Mouse (Mus musculus) adrenal gland (tissue): ENCODE results near the gene Gm45808.
"Not testable (repeated sequence)": the region's sequence is repeated elsewhere in the genome, so short reads cannot be mapped to it uniquely, and the experiment has no call there.

Experiments used
- intact Hi-C: fragments of 180-260 bp; cut with DNase I; formaldehyde crosslinking; loops from one replicate; pipeline ENCODE4 v1.15.1; 2025

Gene Gm45808

DNA sequence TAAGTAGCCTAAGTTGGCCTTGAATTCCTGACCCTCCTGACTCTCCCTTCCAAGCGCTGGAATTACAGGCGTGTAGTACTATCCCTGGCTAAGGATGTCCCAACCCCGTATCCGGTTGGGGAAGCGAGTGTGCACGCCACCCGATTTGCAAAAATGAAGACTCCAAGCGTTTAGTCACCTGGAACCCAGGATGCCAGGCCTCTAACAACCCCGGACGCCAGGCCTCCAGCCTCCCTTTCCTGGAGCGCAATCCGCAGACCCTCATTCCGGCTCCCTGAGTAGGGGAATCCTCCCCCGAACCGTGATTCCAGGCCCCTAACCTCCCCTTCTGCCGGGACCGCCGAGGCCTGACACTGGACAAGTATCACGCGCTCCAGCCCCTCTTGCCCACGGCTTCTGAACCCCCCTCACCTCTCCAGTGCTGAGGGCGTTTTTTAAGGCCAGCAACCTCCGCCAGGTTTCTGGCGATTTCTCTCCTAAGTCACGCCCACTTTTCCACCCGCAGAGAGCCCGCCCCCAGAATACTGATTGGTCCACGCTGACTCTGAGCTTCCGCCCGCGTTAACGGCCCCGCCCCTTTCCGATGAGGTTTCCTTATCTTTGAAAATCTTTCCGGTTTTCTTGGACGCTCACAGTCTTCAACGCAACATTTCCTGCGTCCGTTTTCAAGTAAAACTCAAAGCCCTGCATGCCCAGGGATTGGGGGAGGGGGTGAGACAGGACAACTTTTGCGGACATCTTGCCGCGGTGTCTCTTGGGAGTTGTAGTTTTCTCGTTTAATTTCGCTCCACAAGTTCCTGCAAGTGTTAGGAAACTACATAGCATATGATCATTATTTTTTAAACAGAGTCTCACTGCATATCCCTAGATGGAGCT is 23.5 kb upstream of the Gm45808 start, which contains the start of gene Nucb1:
TSS of gene Nucb1 (minus strand) at position 495 of the 876 bp plus-strand sequence.
- intact Hi-C loops = no loop called here

DNA sequence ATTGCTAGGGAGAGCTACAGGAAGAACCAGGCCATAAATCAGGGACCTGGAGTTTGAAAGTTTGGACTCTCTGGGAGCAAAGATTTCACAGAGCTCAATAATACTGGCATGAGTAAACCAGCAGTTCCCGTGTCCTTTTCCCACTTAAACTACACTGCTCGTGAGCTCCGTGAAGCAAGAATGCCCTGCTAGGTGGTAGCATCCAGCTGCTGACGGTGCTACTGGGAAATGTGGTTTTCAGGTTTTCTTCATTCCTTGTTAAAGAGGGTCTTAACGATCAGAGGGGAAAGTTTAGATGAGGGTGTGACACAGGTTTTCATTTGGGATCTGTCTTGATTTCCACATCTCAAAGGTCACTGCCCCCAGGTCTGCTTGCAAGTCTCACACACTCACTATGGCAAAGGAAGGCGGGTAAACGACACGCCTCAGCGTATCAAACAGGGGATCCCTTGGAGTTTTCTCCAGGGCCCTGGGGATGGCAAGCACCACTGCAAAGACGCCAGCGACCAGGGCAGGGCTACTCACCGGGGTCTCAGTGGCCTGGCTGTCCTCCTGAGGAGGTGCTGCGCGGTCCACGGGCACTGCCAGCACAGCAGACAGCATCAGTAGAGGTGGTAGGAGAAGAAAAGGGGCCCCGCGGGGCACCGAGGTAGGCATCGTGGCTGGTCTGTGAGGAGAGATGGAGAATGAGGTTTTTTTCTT is 22.7 kb upstream of the Gm45808 start:
- intact Hi-C loops = no loop called here

DNA sequence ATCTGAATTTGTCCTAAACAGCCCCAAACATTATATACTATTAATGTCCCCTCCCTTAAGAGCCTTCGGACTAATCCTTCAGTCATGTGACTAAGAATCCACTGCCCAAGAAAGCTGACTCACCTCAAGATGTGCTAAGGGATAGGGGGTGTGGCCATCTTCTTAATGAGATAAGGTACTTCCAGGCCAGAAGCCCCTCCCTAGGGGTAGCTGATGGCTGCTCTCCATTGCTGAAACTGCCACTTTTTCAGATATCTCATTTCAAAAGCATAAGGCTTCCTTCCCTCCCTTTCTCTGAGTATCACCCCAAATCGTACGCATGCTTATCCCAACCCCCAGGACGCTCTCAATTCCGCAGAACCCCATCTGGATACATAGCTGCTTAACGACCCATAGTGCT is 21.9 kb upstream of the Gm45808 start:
- intact Hi-C loops = no loop called here

DNA sequence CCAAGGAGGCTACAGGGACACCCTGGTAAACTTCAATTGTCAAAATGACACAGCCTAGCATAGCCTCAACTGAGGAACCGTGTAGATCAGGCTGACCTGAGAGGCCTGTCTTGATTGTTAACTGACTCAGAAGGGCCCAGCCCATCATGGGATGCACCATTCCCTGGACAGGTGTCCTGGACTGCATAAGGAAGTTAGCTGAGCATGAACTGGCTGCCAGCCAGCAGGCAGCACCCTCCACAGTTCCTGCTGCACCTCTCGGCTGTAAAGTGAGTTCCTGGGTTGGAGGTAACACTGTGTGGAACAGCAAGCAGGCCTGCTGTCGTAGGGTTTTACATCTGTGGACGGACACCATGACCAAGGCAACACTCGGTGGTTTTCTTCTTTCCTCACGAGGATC is 21.0 kb upstream of the Gm45808 start:
- intact Hi-C loops = no loop called here

DNA sequence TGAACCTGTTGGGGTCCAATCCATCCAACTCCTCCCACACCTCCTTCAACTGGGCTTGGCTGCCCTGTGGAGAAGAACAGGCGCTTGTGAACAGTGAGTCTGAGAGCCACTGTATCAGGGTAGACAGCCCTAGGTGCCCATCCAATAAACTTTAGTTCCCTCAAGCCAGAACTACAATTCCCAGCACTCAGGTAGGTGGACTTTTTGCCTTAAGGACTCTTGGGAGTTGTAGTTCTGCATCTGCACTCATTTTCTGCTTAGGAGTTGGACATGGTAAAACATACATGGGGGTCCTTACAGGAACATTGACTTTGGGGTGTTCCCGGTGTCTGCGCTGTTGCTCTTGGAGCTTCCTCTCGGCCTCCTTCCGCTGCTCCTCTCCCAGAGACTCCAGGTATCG is 11.8 kb upstream of the Gm45808 start:
- intact Hi-C loops = no loop called here

DNA sequence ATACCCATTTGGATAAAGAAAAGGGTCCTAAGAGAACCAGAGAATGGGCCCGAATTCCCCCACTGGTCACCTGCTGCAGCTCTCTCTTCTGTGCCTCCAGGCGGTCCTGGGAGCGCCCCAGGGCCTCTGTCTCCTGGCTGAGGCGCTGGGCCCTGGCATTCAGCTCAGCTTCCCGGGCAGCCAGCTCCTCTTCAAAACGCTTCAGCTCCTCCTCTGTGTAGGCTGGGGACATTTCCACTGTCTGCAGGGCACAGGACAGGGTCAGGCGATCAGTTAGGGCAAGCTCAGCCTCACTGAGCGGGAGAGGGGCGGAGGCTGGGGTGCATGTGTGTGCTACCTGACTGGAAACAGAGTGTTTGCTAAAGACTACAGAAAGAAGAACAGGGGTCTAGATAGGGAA is 7.9 kb upstream of the Gm45808 start:
- intact Hi-C loops = no loop called here

DNA sequence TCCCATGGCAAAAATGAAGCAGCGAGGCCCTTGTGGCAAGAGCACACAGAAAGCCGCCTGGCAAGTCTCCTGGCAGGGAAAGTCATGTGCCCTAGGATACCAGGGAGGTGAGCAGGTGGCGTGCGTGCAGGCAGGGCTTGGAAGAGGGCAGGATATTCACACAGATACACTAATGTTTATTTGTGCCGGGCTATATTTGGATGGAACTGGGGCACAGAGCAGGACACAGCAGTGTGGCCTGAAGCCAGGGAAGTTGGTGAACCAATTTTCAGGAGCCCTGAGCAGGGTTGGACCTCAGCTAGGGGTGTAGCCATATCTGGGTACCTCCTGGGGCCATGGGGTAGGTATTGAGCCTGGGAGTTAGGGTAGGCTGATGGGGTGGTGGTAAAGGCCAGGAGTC is 6.3 kb upstream of the Gm45808 start:
- intact Hi-C loops = no loop called here

DNA sequence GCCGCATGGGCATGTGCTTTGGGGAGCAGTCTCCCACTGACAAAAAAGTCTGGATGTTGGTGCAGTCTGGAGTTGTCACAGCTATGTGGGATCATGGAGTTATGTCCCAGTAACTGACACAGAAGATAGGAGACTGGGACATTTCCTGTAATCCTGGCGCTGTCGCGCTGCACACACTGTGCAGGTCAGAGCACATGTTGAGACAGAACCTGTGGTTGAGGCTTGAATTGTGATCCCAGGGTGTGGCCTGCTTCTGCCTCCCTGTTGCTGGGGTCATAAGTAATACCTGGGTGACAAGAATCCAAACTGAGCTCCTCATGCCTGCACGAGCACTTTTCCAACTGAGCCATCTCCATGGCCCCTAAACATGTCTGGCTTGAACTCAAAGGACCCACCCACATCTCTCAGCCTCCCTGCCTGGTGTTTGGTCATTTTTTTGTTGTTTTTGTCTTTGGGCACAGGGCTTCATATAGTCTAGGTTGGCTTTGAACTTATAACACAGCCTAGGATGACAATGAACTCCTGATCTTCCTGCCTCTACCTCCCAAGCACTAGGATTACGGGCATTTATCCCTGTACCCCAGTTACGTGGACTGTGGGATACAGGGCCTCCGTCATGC is 5.7 kb upstream of the Gm45808 start:
- intact Hi-C loops = no loop called here

DNA sequence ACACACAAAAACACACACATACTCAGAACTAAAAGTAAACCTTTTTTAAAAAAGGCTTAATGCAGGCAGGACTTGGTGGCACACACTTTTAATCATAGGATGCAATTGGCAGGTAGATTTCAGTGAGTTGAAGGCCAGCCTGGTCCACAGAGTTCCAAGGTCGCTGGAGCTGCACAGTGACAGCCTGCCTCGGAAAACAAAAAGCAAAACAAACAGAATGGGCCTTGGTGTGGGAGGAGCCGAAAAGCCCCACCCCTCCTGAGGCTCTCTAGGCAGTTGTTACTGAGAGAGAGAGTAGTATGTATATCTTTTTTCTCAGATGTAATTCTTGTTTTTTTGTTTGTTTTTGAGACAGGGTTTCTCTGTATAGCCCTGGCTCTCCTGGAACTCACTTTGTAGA is 4.7 kb upstream of the Gm45808 start:
- intact Hi-C loops = no loop called here

DNA sequence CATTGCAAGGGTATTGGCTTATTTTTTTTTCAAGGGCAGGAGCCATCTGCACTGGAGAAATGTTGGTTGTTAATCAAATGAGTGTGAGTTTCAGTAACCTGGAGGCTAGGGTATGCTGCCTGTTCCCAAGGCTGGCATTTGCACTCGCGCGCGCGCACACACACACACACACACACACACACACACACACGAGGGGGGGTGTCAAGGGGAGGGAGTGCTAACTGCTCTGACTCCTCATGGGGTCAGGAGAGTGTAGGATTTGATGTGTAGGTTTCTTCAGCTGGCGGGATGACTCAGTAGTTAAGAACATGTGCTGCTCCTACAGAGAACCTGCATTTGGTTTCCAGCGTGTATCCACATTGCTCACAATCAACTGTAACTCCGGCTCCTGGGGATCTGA is 4.2 kb upstream of the Gm45808 start:
- intact Hi-C loops = no loop called here

DNA sequence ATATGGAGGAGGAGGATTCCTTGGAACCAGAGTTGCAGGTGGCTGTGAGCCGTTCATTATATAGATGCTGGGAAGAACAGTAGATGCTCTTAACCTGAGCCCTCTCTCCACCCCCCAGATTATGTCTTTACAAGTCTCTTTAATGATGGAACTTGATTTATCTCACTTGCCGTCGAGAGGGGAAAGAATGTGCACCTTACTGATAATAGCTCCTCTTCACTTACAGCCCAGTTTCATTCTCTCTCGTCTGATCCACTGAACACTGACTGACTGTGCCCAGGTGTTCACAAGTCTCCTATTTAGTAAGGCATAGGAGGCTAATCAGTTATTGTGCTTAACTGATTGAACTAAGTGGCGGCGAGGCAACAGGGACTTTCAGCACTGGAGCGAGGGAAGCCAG is 3.0 kb upstream of the Gm45808 start:
- intact Hi-C loops = no loop called here

DNA sequence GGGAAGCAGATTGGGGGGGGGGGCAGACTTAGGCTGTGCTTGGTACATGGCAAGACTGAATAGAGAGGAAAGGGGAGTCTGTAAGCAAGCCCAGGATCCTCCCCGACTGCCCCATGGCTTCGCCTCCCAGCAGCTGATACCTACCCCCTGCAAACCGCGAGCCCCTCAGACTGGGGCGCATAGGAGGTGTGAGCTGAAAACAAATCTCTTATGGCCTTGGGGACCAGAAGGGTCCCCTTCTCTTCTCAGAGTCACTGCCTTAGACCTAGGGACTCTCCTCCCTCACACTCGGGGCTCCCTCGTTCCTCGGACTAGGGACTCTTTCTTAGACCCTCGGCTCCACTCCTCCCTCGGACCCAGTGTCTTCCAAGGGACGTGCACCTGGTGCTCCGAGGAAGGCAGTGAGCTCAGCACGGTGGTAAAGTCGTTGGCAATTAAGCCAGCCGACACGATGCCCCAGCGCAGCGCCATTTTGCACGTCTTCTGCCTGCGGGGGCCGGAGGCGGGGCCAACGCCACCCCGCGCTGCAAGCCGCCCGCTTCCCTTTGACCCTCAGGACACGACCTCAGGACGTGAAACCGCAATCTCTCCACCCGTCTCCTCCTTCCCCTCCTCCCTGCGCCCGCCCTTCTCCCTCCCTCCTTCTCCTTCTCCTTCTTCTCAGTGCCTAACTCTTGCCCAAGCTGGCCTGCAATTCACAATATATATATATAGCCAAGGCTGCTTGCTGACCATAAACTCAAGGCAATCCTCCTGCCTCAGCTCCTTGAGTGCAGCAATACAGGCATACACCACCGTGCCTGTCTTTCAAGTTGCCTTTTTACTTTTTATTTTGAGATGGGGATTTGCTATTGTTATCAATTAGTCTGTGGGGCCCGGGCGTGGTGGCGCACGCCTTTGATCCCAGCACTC is 1.9 kb upstream of the Gm45808 start, which contains the start of gene Dhdh:
TSS of gene Dhdh (minus strand) at position 513 of the 912 bp plus-strand sequence.
- intact Hi-C loops = no loop called here

DNA sequence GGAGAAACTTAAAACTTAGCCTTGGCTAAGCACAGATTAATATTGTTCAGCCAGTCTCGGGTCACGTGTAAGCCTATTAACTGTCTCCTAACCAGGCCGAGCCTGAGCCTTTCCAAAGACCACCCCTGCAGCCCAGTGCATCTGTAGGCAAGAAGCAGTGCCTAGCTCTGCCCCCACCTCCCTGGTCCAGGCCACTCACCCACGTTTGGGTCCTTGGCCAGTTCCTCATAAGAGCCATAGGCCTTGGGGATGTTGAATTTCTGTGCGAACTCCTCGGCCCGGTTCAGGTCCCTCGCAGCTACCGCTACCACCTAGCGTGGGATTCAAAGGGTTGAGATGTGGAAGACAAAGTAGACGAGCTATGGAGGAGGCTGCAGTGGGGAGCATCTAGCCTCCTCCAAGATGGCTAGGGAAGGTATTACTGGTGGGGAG is 1.3 kb upstream of the Gm45808 start:
- intact Hi-C loops = no loop called here

DNA sequence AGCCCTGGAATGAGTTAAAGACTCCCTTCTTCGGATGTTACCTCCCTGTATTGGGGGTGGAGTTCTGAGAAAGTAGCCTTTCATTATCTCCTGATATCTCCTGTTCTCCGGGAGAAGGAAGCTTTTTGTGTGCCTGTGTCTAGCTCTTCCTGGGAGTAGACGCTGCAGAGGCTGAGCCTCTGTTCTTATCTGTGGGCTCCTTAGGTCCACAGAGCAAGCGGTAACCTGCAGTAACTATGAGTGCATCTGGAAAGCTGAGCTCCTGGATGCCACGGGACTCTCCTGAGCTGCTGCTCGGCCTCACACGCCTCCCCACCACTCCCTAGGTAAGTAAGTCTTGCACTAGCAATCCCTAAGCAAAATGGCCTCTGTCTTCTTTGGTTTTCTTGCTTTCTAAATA is 453 bp downstream of the Gm45808 start:
- intact Hi-C loops = no loop called here

DNA sequence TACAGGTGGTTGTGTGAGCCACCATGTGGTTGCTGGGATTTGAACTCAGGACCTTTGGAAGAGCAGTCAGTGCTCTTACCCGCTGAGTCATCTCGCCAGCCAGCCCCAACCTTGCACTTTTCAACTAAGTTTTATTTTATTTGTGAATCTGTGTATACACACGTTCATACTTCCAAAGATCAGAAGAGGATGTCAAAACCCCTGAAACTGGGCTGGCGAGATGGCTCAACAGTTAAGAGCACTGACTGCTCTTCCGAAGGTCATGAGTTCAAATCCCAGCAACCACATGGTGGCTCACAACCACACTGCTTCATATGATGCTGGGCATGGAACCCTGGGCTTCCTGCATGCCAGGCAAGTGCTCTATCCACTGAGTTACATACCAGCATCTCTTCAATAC is 1.6 kb downstream of the Gm45808 start:
- intact Hi-C loops = not testable (repeated sequence)

DNA sequence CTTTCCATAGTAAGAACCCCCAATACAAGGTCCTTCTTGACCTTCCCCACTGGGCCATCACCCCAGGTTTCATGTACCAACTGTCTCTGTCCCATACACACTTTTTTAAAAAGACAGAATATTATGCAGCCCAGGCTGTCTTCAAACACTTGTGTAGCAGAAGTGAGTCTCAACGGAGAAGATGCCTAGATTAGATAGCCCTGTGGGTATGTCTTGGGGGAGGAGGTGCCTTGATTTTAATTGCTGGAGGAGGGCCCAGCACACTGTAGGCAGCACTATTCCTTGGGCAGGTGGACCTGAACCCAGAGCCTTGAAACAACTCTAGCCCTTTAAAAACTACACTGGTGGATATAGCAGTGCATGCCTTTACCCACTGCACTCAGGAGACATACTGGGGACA is 4.4 kb downstream of the Gm45808 start:
- intact Hi-C loops = no loop called here

DNA sequence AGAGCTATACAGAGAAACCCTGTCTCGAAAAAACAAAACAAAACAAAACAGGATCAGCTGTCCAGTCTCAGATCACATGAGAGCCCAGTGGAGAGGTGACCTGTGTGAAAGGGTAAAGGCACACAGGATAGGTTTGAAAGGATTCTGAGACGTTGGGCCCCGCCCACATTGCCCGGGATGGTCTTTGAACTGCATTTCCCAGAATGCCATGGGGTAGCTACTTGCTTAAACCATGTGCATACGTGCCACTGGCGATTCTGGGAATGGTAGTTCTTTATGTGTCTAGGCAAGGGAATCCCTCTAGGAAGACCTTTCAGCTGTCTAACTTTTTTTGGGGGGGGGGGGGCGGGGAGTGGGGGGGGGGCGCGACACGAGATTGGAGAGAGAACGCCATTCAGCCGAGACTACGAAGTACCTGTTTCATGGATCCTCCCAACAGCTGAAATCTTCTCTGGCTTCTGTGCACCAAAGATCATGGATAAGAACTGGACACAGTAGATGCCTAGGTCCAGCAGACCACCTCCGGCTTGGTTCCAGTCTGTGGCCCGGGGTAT is 5.2 kb downstream of the Gm45808 start, which contains the start of gene Tulp2:
TSS of gene Tulp2 (plus strand) at position 504 of the 554 bp plus-strand sequence.
- intact Hi-C loops = no loop called here

DNA sequence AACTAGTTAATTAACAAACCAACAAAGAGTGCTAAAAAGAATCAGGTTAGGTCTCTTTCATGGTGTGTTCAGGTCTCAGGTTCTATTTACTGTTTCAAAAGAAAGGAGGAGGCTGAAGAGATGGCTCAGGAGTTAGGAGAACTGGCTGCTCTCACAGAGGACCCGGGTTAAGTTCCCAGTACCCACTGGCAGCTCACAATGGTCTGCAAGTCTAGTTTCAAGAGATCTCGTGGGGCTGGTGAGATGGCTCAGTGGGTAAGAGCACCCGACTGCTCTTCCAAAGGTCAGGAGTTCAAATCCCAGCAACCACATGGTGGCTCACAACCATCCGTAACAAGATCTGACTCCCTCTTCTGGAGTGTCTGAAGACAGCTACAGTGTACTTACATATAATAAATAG is 6.3 kb downstream of the Gm45808 start:
- intact Hi-C loops = not testable (repeated sequence)

DNA sequence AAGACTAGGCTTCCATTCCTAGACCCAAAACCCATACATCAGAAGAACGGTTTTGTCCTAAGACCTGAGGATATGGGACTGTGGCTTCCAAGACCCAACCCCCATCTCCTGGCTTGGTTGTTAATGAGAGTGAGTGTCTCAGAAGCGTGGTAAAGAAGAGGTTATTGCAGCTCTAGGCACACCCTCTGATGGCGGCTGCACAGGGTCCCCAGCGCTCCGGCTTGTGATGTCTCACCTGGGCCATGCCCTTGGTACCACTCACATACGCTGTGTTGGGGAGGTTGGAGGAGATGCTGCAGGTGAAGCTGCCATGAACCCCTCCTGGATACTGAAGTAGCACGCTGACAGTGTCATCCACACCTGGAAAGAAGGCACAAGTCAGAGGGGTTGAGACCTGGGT is 7.8 kb downstream of the Gm45808 start:
- intact Hi-C loops = loop anchor here (5.0 kb wide), 1 partner anchor 49 kb away; the partner anchor contains the start of genes Plekha4 and Ppp1r15a

DNA sequence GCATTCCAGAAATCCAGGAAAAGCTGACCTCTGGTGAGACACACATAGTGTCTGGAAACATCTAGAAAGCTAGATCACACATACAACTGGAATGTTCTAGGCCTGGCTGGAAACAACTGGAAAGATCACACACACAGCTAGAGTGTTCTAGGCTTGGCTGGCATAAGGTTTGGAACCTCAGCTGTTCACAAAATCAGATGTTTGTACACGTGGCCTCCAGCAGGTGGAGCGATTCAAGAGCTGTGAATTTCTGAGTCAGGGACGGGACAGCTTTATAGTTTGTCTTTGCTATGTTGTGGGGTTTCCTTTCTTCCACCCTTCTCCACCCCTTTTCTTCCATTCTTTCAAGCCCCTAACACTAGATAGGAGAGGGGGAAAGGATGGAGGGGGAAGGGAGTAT is 9.6 kb downstream of the Gm45808 start:
- intact Hi-C loops = loop anchor here (5.0 kb wide), 1 partner anchor 50 kb away; the partner anchor contains the start of genes Plekha4 and Ppp1r15a
